Mouse (Mus musculus): ENCODE measurements at regions not wholly inside any gene's neighbourhood (a gene's known extent, or its start where the extent isn't known, plus 50 kb on each side); places are given as distances from the start of the nearest gene placed in this dataset.

DNA sequence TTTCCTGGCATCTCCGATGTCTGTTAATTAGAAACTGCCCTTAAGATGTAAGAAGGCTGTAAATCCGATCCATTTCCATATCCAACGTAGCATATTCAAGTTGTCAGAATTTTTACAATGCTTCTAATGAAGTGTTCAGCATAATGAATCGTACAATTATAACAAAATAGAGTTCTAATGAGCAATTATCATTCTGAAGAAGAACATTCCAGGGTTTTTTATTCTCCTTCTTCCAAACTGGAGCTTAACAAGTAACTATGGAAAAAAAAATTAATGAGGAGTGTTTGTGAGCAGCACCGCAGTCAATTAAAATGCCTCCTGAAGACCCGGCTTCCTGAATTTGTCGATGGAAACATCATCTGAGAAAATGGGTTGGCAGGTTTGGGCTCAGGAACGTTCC is 489.6 kb upstream of the Gm19410 start:
- ATAC-seq (ENCODE audit: insufficient number of reproducible peaks, low FRiP score, low TSS enrichment, low read depth), result no peak
- Histone ChIP-seq H3K27me3 (ENCODE audit: control insufficient read depth, insufficient read depth, low read length) (no peaks in the 10 kb centered on the region), H3K36me3 (ENCODE audit: control insufficient read depth, insufficient read depth, low read length) (no peaks in the 10 kb centered on the region), H3K9me3 (ENCODE audit: control insufficient read depth, low read length) (no peaks in the 10 kb centered on the region), H3K27ac (replicated peaks; ENCODE audit: low read depth, low read length) (no peak overlapping the region), H3K4me2 (ENCODE audit: low read depth, severe bottlenecking) (no peak overlapping the region), H3K4me1 (ENCODE audit: control insufficient read depth, insufficient read depth, low read length) (no peaks in the 10 kb centered on the region), H3K4me3 (ENCODE audit: low read depth, low read length) (no peak overlapping the region), H3K9ac (ENCODE audit: low read length) (no peak overlapping the region)
- WGBS, result 43% methylated on average over 8 of the region's 8 CpGs
- DNase-seq (ENCODE audit: low spot score), result no peak

DNA sequence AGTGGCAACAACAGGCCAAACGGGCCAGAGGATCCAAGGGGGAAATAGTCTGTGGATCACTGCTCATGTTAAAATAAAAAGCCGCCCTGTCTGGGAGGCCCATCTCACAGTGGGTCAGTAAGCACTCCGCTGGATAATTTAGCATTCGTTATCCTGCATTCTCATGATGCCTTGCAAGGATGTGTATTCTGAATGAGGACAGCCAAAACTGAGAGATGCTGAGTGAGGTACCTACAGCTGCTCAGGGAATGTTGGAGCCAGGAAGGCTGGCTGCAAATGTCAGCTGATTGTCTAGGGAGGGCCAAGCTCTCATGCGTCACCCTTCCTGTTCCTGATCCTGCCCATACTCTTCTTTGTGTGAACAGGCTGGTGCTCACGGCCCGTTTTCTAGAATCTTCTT is 489.1 kb upstream of the Gm19410 start:
- H3K36me3 ChIP-seq (ENCODE audit: control insufficient read depth, insufficient read depth, low read length), result no peaks in the 10 kb centered on the region
- no peaks in the 10 kb centered on the region for H3K9me3 ChIP-seq (ENCODE audit: control insufficient read depth, low read length)
- H3K9ac ChIP-seq (ENCODE audit: low read length), result no peak overlapping the region
- no peak overlapping the region for H3K27ac ChIP-seq (replicated peaks; ENCODE audit: low read depth, low read length)
- H3K4me1 ChIP-seq (ENCODE audit: control insufficient read depth, insufficient read depth, low read length), result no peaks in the 10 kb centered on the region
- H3K4me3 ChIP-seq (ENCODE audit: low read depth, low read length), result no peak overlapping the region
- DNase-seq (ENCODE audit: low spot score) (no peak), ATAC-seq (ENCODE audit: insufficient number of reproducible peaks, low FRiP score, low TSS enrichment, low read depth) (no peak)
- no peak overlapping the region for H3K4me2 ChIP-seq (ENCODE audit: low read depth, severe bottlenecking)
- WGBS, result 71% methylated on average over 7 of the region's 7 CpGs
- H3K27me3 ChIP-seq (ENCODE audit: control insufficient read depth, insufficient read depth, low read length), result no peaks in the 10 kb centered on the region

DNA sequence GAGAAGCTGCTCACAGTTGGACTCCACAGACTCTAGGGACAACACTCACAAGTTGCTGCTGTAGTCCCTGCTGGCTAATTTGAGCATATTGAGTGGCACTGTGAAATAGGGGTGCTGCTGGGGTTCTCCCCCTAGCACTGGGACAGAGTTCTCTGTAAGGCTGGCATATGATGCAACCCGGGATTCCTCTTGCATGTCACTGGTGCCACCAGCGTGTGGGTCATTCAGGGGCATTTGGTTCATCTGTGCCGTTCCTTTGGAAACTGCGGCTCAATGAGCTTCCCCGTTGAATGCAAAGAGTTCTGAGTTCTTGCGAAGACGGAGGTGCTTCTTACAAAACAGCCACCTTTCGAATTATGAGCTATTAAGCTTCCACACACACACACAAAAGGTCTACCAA is 486.6 kb upstream of the Gm19410 start:
- H3K4me1 ChIP-seq (ENCODE audit: control insufficient read depth, insufficient read depth, low read length), result no peaks in the 10 kb centered on the region
- ATAC-seq (ENCODE audit: insufficient number of reproducible peaks, low FRiP score, low TSS enrichment, low read depth) (no peak), DNase-seq (ENCODE audit: low spot score) (no peak)
- no peak overlapping the region for H3K9ac ChIP-seq (ENCODE audit: low read length)
- H3K27ac ChIP-seq (replicated peaks; ENCODE audit: low read depth, low read length), result no peak overlapping the region
- H3K4me2 ChIP-seq (ENCODE audit: low read depth, severe bottlenecking), result no peak overlapping the region
- no peaks in the 10 kb centered on the region for H3K36me3 ChIP-seq (ENCODE audit: control insufficient read depth, insufficient read depth, low read length)
- no peak overlapping the region for H3K4me3 ChIP-seq (ENCODE audit: low read depth, low read length)
- H3K27me3 ChIP-seq (ENCODE audit: control insufficient read depth, insufficient read depth, low read length), result no peaks in the 10 kb centered on the region
- WGBS, result 92% methylated on average over 8 of the region's 8 CpGs
- no peaks in the 10 kb centered on the region for H3K9me3 ChIP-seq (ENCODE audit: control insufficient read depth, low read length)

DNA sequence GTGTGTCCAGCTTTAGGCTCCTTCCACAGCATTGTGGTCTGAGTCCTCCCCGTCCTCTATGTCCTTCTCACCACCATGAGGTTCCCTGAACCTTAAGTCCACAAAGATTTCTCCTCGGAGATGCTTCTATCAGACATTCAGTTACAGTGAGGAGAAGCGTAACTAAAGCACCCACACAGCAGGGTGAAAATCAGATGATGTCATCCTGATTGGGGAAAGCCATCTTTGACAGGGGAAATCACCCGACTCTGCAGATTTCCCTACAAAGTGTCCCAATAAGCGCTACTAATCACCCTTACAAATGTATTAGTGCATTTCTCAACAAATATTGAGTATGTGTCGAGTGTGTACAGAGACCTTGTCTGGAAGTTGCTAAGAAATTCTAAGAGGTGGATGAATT is 484.8 kb upstream of the Gm19410 start:
- no peak overlapping the region for H3K4me3 ChIP-seq (ENCODE audit: low read depth, low read length)
- no peaks in the 10 kb centered on the region for H3K9me3 ChIP-seq (ENCODE audit: control insufficient read depth, low read length)
- DNase-seq (ENCODE audit: low spot score) (no peak), ATAC-seq (ENCODE audit: insufficient number of reproducible peaks, low FRiP score, low TSS enrichment, low read depth) (no peak)
- no peaks in the 10 kb centered on the region for H3K4me1 ChIP-seq (ENCODE audit: control insufficient read depth, insufficient read depth, low read length)
- no peaks in the 10 kb centered on the region for H3K36me3 ChIP-seq (ENCODE audit: control insufficient read depth, insufficient read depth, low read length)
- 90% methylated on average over 6 of the region's 6 CpGs for WGBS
- H3K9ac ChIP-seq (ENCODE audit: low read length), result no peak overlapping the region
- no peak overlapping the region for H3K4me2 ChIP-seq (ENCODE audit: low read depth, severe bottlenecking)
- no peaks in the 10 kb centered on the region for H3K27me3 ChIP-seq (ENCODE audit: control insufficient read depth, insufficient read depth, low read length)
- H3K27ac ChIP-seq (replicated peaks; ENCODE audit: low read depth, low read length), result no peak overlapping the region

DNA sequence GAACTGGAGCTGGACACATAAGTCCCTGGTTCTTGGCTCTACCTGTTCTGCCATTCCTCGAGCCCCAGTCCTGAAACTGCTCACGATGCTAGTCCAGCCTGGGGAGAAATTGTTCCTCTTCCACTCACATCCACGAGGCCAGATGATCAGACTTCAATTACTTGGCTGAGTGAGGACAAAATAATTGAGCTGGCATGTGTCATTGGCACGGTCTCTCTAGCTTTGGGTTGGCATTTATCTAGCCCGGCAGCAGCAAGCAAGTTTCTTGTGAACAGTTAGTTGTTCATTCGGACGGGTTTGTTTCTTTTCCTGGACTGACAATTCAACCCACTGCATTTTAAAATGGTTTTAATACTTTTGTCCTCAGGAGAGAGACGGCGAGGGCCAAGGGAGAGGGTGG is 482.2 kb upstream of the Gm19410 start:
- Histone ChIP-seq H3K36me3 (ENCODE audit: control insufficient read depth, insufficient read depth, low read length) (no peaks in the 10 kb centered on the region), H3K4me1 (ENCODE audit: control insufficient read depth, insufficient read depth, low read length) (no peaks in the 10 kb centered on the region), H3K4me2 (ENCODE audit: low read depth, severe bottlenecking) (no peak overlapping the region), H3K9me3 (ENCODE audit: control insufficient read depth, low read length) (no peaks in the 10 kb centered on the region), H3K9ac (ENCODE audit: low read length) (no peak overlapping the region), H3K4me3 (ENCODE audit: low read depth, low read length) (no peak overlapping the region), H3K27me3 (ENCODE audit: control insufficient read depth, insufficient read depth, low read length) (no peaks in the 10 kb centered on the region), H3K27ac (replicated peaks; ENCODE audit: low read depth, low read length) (no peak overlapping the region)
- no peak for DNase-seq (ENCODE audit: low spot score)
- ATAC-seq (ENCODE audit: insufficient number of reproducible peaks, low FRiP score, low TSS enrichment, low read depth), result no peak
- WGBS, result 91% methylated on average over 9 of the region's 9 CpGs

DNA sequence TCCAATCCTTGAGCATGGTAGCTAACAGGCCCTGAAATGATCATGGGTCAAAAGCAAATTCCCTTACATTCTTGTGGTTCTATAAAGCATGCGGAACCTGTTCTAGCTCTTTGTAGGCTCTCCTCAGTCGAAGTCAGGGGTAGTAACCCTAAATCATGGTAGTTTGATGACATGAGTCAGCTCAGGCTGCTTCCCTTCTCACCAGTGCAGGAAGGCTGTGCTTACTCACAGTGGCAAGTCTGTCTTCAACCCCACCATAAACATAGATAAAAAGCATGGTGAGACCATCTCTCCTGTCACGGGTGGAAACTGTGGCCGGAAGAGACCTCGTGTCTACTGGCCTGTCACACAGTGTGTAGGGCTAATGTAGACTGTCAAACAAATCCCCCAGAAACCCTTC is 476.6 kb upstream of the Gm19410 start:
- Histone ChIP-seq H3K9me3 (ENCODE audit: control insufficient read depth, low read length) (no peaks in the 10 kb centered on the region), H3K27ac (replicated peaks; ENCODE audit: low read depth, low read length) (no peak overlapping the region), H3K27me3 (ENCODE audit: control insufficient read depth, insufficient read depth, low read length) (no peaks in the 10 kb centered on the region), H3K36me3 (ENCODE audit: control insufficient read depth, insufficient read depth, low read length) (no peaks in the 10 kb centered on the region), H3K4me3 (ENCODE audit: low read depth, low read length) (no peak overlapping the region), H3K4me2 (ENCODE audit: low read depth, severe bottlenecking) (no peak overlapping the region), H3K4me1 (ENCODE audit: control insufficient read depth, insufficient read depth, low read length) (no peaks in the 10 kb centered on the region), H3K9ac (ENCODE audit: low read length) (no peak overlapping the region)
- ATAC-seq (ENCODE audit: insufficient number of reproducible peaks, low FRiP score, low TSS enrichment, low read depth) (no peak), DNase-seq (ENCODE audit: low spot score) (no peak)
- WGBS, result 75% methylated on average over 5 of the region's 5 CpGs

DNA sequence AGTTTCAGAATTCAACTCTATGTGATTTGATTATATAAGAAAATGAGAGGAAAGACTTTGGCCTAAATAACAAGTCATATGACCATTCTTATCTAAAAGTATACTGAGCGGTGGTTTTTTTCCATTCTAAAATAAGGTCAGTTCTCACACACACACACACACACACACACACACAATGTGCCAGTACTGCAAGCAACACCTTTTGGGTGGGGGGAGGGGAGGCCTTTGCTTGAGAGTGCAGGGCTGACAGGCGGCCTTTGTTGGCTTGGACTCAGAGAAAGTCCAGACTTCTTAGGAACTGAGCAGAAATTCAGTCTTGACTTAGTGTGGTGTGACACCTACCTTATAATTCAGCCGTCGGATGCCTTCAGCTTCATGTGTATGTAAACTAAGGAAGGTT is 475.6 kb upstream of the Gm19410 start:
- H3K27ac ChIP-seq (replicated peaks; ENCODE audit: low read depth, low read length), result no peak overlapping the region
- H3K27me3 ChIP-seq (ENCODE audit: control insufficient read depth, insufficient read depth, low read length), result no peaks in the 10 kb centered on the region
- WGBS, result 77% methylated on average over 4 of the region's 4 CpGs
- no peak for ATAC-seq (ENCODE audit: insufficient number of reproducible peaks, low FRiP score, low TSS enrichment, low read depth)
- no peak overlapping the region for H3K4me2 ChIP-seq (ENCODE audit: low read depth, severe bottlenecking)
- H3K9me3 ChIP-seq (ENCODE audit: control insufficient read depth, low read length), result no peaks in the 10 kb centered on the region
- H3K36me3 ChIP-seq (ENCODE audit: control insufficient read depth, insufficient read depth, low read length), result no peaks in the 10 kb centered on the region
- H3K4me1 ChIP-seq (ENCODE audit: control insufficient read depth, insufficient read depth, low read length), result no peaks in the 10 kb centered on the region
- DNase-seq (ENCODE audit: low spot score), result peak; percentile 27
- H3K9ac ChIP-seq (ENCODE audit: low read length), result no peak overlapping the region
- no peak overlapping the region for H3K4me3 ChIP-seq (ENCODE audit: low read depth, low read length)

DNA sequence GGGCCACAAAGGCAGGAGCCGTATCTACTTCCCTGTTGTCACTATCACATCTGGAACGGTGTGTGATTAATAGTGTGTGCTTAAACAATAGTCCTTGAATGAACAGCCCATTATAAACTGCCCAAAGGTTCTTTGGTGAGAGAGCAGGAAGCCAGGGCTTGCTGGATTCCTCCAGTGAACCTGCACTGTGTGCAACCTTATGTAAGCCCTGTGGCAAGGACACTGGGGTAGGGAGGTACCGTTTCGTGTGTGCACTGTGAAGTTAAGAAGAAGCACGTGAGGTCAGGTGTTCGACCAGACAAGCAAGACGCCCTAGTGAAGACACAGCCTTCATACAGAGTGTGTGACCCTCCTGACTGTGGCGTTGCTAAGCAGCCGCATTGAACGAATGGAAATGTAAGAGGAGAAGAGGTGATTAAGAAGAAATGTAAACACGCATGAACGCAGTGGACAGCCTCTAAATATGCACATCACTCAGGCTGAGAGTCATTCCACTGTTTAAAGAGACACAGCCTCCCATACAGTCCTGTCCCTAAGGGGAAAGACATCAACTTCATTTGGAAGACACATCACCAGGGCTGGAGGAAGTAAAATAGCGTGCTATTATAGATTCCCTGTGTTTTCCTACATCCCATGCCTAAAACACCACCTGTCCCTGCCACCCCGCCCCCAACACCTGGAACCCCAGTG is 472.0 kb upstream of the Gm19410 start:
- H3K4me3 ChIP-seq (ENCODE audit: low read depth, low read length), result no peak overlapping the region
- H3K9me3 ChIP-seq (ENCODE audit: control insufficient read depth, low read length), result no peaks in the 10 kb centered on the region
- DNase-seq (ENCODE audit: low spot score), result no peak
- no peak overlapping the region for H3K4me2 ChIP-seq (ENCODE audit: low read depth, severe bottlenecking)
- no peaks in the 10 kb centered on the region for H3K4me1 ChIP-seq (ENCODE audit: control insufficient read depth, insufficient read depth, low read length)
- H3K27me3 ChIP-seq (ENCODE audit: control insufficient read depth, insufficient read depth, low read length), result no peaks in the 10 kb centered on the region
- no peak for ATAC-seq (ENCODE audit: insufficient number of reproducible peaks, low FRiP score, low TSS enrichment, low read depth)
- no peak overlapping the region for H3K27ac ChIP-seq (replicated peaks; ENCODE audit: low read depth, low read length)
- H3K36me3 ChIP-seq (ENCODE audit: control insufficient read depth, insufficient read depth, low read length), result no peaks in the 10 kb centered on the region
- WGBS, result 83% methylated on average over 14 of the region's 14 CpGs
- no peak overlapping the region for H3K9ac ChIP-seq (ENCODE audit: low read length)

DNA sequence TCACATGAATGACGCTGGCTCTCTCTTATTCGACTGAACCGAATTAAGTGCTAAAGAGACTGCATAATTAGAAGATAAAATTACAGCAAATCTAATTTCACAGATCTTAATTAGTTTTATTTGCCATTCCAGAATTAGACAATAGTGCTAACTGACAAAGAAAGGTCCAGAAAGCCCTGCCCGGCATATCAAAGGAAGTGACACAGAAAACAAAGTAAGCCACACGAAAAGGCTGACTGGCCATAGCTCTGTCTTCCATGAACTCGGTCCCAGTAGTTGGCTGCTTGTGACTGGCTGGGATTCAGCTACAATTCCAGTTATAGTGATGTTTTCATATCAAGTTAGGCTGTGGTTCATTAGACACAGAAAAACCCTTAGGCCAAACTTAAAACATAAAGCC is 468.7 kb upstream of the Gm19410 start:
- no peak for ATAC-seq (ENCODE audit: insufficient number of reproducible peaks, low FRiP score, low TSS enrichment, low read depth)
- Histone ChIP-seq H3K4me3 (ENCODE audit: low read depth, low read length) (no peak overlapping the region), H3K36me3 (ENCODE audit: control insufficient read depth, insufficient read depth, low read length) (no peaks in the 10 kb centered on the region), H3K9me3 (ENCODE audit: control insufficient read depth, low read length) (no peaks in the 10 kb centered on the region), H3K27me3 (ENCODE audit: control insufficient read depth, insufficient read depth, low read length) (no peaks in the 10 kb centered on the region), H3K4me1 (ENCODE audit: control insufficient read depth, insufficient read depth, low read length) (no peaks in the 10 kb centered on the region), H3K9ac (ENCODE audit: low read length) (no peak overlapping the region), H3K4me2 (ENCODE audit: low read depth, severe bottlenecking) (no peak overlapping the region), H3K27ac (replicated peaks; ENCODE audit: low read depth, low read length) (no peak overlapping the region)
- no peak for DNase-seq (ENCODE audit: low spot score)
- 94% methylated on average over 6 of the region's 6 CpGs for WGBS

Measured in limb, embryonic 11.5 days (tissue).